Mouse (Mus musculus): ENCODE measurements around the gene Tnip1. TPM values are rescaled to one million over a fixed set of nuclear protein-coding genes. Genes with fewer than 3 reads are reported as not detected.

Tnip1 gene
- total and polyA plus RNA-seq, 2 experiments from 2014 or later, result 16.6 to 19.7 TPM

- Histone ChIP-seq H3K36me3 (replicated peaks; ENCODE audit: control insufficient read depth, insufficient read depth, low read length) (no peaks in the 10 kb centered on the region), H3K27ac (ENCODE audit: low read depth) (no peak overlapping the region), H3K9me3 (replicated peaks; ENCODE audit: control insufficient read depth, low read length) (no peaks in the 10 kb centered on the region), H3K27me3 (ENCODE audit: control insufficient read depth, insufficient read depth, low read length) (no peaks in the 10 kb centered on the region), H3K4me1 (ENCODE audit: control insufficient read depth, insufficient read depth) (peaks cover 3% of the 10 kb centered on the region; the same call in 1 of the 2 replicates), H3K4me3 (ENCODE audit: low read depth, low read length) (no peak overlapping the region), H3K9ac (replicated peaks; ENCODE audit: low read depth, low read length) (no peak overlapping the region), H3K4me2 (ENCODE audit: low read depth, low read length) (no peak overlapping the region)
- WGBS, result 58% methylated on average over 9 of the region's 9 CpGs
- ATAC-seq (ENCODE audit: insufficient read depth, low read depth) (no peak), DNase-seq (ENCODE audit: low spot score) (no peak)
- TF ChIP-seq CTCF (IDR thresholded peaks at IDR 0.05; ENCODE audit: low read depth) (no peak), EP300 (IDR thresholded peaks at IDR 0.05; ENCODE audit: low read depth) (no peak)
Observed at GRCm38 (mm10) chr11:54894589-54894988, 68.1 kb downstream of the Tnip1 start.

- Histone ChIP-seq H3K27me3 (ENCODE audit: control insufficient read depth, insufficient read depth, low read length) (no peaks in the 10 kb centered on the region), H3K9me3 (replicated peaks; ENCODE audit: control insufficient read depth, low read length) (no peaks in the 10 kb centered on the region), H3K27ac (ENCODE audit: low read depth) (no peak overlapping the region), H3K9ac (replicated peaks; ENCODE audit: low read depth, low read length) (no peak overlapping the region), H3K36me3 (replicated peaks; ENCODE audit: control insufficient read depth, insufficient read depth, low read length) (no peaks in the 10 kb centered on the region), H3K4me3 (ENCODE audit: low read depth, low read length) (no peak overlapping the region), H3K4me1 (ENCODE audit: control insufficient read depth, insufficient read depth) (no peaks in the 10 kb centered on the region), H3K4me2 (ENCODE audit: low read depth, low read length) (no peak overlapping the region)
- ATAC-seq (ENCODE audit: insufficient read depth, low read depth), result no peak
- WGBS, result 75% methylated on average over 7 of the region's 7 CpGs
- TF ChIP-seq EP300 (IDR thresholded peaks at IDR 0.05; ENCODE audit: low read depth) (no peak), CTCF (IDR thresholded peaks at IDR 0.05; ENCODE audit: low read depth) (no peak)
- DNase-seq (ENCODE audit: low spot score), result no peak
Observed at GRCm38 (mm10) chr11:54892091-54892490, 70.6 kb downstream of the Tnip1 start.

- Histone ChIP-seq H3K27me3 (ENCODE audit: control insufficient read depth, insufficient read depth, low read length) (no peaks in the 10 kb centered on the region), H3K4me3 (ENCODE audit: low read depth, low read length) (no peak overlapping the region), H3K4me2 (ENCODE audit: low read depth, low read length) (no peak overlapping the region), H3K9me3 (replicated peaks; ENCODE audit: control insufficient read depth, low read length) (no peaks in the 10 kb centered on the region), H3K9ac (replicated peaks; ENCODE audit: low read depth, low read length) (no peak overlapping the region), H3K36me3 (replicated peaks; ENCODE audit: control insufficient read depth, insufficient read depth, low read length) (no peaks in the 10 kb centered on the region), H3K4me1 (ENCODE audit: control insufficient read depth, insufficient read depth) (no peaks in the 10 kb centered on the region), H3K27ac (ENCODE audit: low read depth) (no peak overlapping the region)
- ATAC-seq (ENCODE audit: insufficient read depth, low read depth) (no peak), DNase-seq (ENCODE audit: low spot score) (no peak)
- TF ChIP-seq EP300 (IDR thresholded peaks at IDR 0.05; ENCODE audit: low read depth) (no peak), CTCF (IDR thresholded peaks at IDR 0.05; ENCODE audit: low read depth) (no peak)
- WGBS, result 89% methylated on average over 5 of the region's 5 CpGs
Observed at GRCm38 (mm10) chr11:54891341-54891740, 71.4 kb downstream of the Tnip1 start.

- no peak overlapping the region for H3K4me3 ChIP-seq (ENCODE audit: low read depth, low read length)
- H3K9ac ChIP-seq (replicated peaks; ENCODE audit: low read depth, low read length), result no peak overlapping the region
- no peaks in the 10 kb centered on the region for H3K27me3 ChIP-seq (ENCODE audit: control insufficient read depth, insufficient read depth, low read length)
- H3K4me2 ChIP-seq (ENCODE audit: low read depth, low read length), result no peak overlapping the region
- no peak for DNase-seq (ENCODE audit: low spot score)
- 57% methylated on average over 6 of the region's 6 CpGs for WGBS
- no peaks in the 10 kb centered on the region for H3K36me3 ChIP-seq (replicated peaks; ENCODE audit: control insufficient read depth, insufficient read depth, low read length)
- TF ChIP-seq CTCF (IDR thresholded peaks at IDR 0.05; ENCODE audit: low read depth), result no peak
- no peak for TF ChIP-seq EP300 (IDR thresholded peaks at IDR 0.05; ENCODE audit: low read depth)
- no peak for ATAC-seq (ENCODE audit: insufficient read depth, low read depth)
- no peaks in the 10 kb centered on the region for H3K9me3 ChIP-seq (replicated peaks; ENCODE audit: control insufficient read depth, low read length)
- H3K4me1 ChIP-seq (ENCODE audit: control insufficient read depth, insufficient read depth), result peaks cover 23% of the 10 kb centered on the region
- H3K27ac ChIP-seq (ENCODE audit: low read depth), result no peak overlapping the region
Observed at GRCm38 (mm10) chr11:54887927-54888326, 74.8 kb downstream of the Tnip1 start.

DNA sequence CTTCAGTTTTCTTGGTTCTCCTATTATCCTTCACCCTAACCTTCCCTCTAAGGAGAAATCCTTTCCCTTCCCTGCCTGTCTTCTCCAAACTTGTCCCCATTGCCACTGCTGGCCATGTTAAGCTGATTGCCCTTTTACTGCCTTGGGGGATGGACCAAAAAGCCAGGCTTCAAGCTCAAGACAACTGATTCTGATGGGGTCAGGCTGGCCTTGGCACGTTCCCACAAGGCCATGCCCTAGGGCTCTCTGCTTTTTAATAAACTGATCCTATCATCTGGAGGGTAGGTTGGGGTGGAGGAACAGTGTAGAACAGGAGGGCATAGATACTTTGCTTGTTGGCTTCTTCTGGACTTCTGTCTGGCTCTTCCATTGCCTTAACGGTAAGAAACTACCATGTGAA, 77.3 kb downstream of the Tnip1 start:
- 88% methylated on average over 2 of the region's 2 CpGs for WGBS
- no peaks in the 10 kb centered on the region for H3K9me3 ChIP-seq (replicated peaks; ENCODE audit: control insufficient read depth, low read length)
- TF ChIP-seq EP300 (IDR thresholded peaks at IDR 0.05; ENCODE audit: low read depth), result no peak
- TF ChIP-seq CTCF (IDR thresholded peaks at IDR 0.05; ENCODE audit: low read depth), result no peak

DNA sequence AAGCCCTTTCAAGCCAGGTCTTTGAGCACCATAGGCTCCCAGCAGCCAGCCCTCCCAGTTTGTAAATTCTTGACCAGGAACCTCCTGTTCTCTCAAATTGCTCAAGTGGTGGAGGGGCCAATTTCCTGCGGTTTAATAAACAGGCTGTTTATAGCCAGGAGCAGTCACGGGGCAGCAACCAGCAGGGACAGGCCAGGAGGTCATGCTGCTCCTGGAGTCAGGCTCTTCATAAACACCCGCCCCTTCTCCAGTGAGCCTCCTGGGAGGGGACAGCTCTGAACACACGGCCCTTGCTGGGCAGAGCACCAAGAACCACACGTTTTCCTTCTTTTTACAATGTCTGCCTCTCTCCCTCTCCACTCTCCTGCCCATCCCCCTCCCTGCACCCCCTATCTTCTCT, 77.8 kb downstream of the Tnip1 start:
- peaks cover 45% of the 10 kb centered on the region for H3K4me1 ChIP-seq (ENCODE audit: control insufficient read depth, insufficient read depth)
- H3K9me3 ChIP-seq (replicated peaks; ENCODE audit: control insufficient read depth, low read length), result no peaks in the 10 kb centered on the region
- no peak overlapping the region for H3K9ac ChIP-seq (replicated peaks; ENCODE audit: low read depth, low read length)
- H3K4me2 ChIP-seq (ENCODE audit: low read depth, low read length), result no peak overlapping the region
- DNase-seq (ENCODE audit: low spot score) (peak; percentile 50), ATAC-seq (ENCODE audit: insufficient read depth, low read depth) (peak; percentile 50)
- peak overlapping the region; percentile 68 for H3K27ac ChIP-seq (ENCODE audit: low read depth)
- WGBS, result 12% methylated on average over 5 of the region's 5 CpGs
- H3K4me3 ChIP-seq (ENCODE audit: low read depth, low read length), result no peak overlapping the region
- TF ChIP-seq EP300 (IDR thresholded peaks at IDR 0.05; ENCODE audit: low read depth) (0 out of 2 replicates have a peak, but pooled peaks have one; percentile 1), CTCF (IDR thresholded peaks at IDR 0.05; ENCODE audit: low read depth) (no peak)
- H3K36me3 ChIP-seq (replicated peaks; ENCODE audit: control insufficient read depth, insufficient read depth, low read length), result no peaks in the 10 kb centered on the region
- H3K27me3 ChIP-seq (ENCODE audit: control insufficient read depth, insufficient read depth, low read length), result no peaks in the 10 kb centered on the region

More for the DNA sequence above, 77.3 kb downstream of the Tnip1 start:
- DNase-seq (ENCODE audit: low spot score), result no peak
- H3K4me3 ChIP-seq (ENCODE audit: low read depth, low read length), result no peak overlapping the region
- H3K9ac ChIP-seq (replicated peaks; ENCODE audit: low read depth, low read length), result no peak overlapping the region
- H3K4me1 ChIP-seq (ENCODE audit: control insufficient read depth, insufficient read depth), result peaks cover 41% of the 10 kb centered on the region
- H3K4me2 ChIP-seq (ENCODE audit: low read depth, low read length), result no peak overlapping the region
- peak overlapping the region; percentile 68; the same call in 1 of the 2 replicates for H3K27ac ChIP-seq (ENCODE audit: low read depth)
- H3K27me3 ChIP-seq (ENCODE audit: control insufficient read depth, insufficient read depth, low read length), result no peaks in the 10 kb centered on the region
- ATAC-seq (ENCODE audit: insufficient read depth, low read depth), result no peak
- no peaks in the 10 kb centered on the region for H3K36me3 ChIP-seq (replicated peaks; ENCODE audit: control insufficient read depth, insufficient read depth, low read length)
